Mouse (Mus musculus) left cerebral cortex, postnatal 4 days (tissue): ENCODE results near the gene Acacb. TPM values are rescaled to one million over a fixed set of nuclear protein-coding genes. Genes with fewer than 3 reads are reported as not detected.
A peak's percentile ranks its signal among the peaks of the same experiment; 100 is the strongest.

Experiments used
- DNase-seq: peaks from one replicate; pipeline ENCODE4 v3.0.0-alpha.2; 2022
- intact Hi-C: fragments of 180-260 bp; cut with DNase I; formaldehyde crosslinking; loops from one replicate; pipeline ENCODE4 v1.15.1; 2025
- total RNA-seq, 2 experiments: library from RNA; stranded (reverse); gene quantifications; 2 replicates each; pipeline ENCODE4 v1.2.3; 2021

Acacb gene
- total RNA-seq, 2 experiments from 2014 or later, result 2.4 to 3.8 TPM

DNA sequence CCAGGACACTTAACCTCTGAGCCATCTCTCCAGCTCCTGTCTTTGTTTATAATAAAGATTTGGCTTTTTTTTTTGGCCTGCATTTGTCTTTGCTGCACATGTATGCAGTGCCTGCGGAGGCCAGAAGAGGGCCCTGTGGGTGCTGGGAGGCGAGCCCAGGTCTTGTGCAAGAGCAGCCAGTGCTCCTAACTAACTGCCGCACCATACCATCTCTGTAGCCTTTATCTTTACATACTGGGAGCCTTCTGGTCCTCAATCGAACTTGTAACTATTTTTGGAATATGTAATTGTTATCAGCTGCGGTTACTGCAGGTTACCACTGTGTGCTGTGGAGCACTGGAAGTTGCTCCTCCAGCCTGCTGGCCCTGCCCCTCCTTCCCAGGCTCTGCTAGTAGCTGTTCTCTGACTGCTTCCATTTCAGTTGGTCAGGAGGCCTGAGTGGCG lies 12.2 kb upstream of the Acacb start:
- intact Hi-C loops, result no loop called here
- peak; percentile 63 for DNase-seq

GRCm38 (mm10) chr5:114135516-114135915 lies 10.8 kb upstream of the Acacb start:
- DNase-seq, result no peak
- intact Hi-C loops, result no loop called here

DNA sequence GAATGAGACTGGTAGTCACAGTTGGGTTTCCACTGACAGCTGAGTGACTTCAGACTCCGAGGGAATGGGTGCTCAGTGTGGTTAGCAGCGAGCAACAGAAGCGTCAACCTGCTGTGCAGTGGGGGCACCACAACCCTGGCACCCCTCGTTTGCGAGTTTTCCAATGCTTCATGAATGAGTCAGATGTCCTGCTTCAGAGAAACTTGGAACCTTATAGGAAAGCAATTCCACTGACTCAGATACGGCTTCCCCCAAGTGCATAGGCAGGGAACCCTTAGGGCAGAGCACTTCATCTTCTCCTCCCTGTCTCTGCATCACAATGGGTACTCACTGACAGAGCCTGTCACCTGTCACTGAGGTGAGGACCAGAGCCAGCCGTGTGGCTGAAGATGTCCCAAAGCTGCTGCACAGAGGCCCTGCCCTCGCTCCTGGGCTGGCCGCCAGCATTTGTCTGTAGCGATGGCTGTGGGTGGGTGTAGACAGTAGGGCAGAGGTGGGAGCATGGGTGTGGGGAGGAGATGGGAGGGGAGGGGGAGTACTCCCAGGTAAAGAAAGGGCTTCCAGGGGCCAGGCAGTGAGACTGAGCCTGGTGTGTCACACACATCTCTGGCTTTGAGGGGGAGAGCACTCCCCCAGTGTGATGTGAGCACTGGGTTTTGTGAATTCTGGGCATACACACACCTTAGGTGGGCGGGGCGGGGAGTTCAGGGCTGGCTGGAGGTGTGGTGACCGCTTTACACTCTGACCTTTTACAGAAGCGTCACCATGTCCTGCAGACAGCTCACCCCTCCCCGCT lies 8.7 kb upstream of the Acacb start:
- DNase-seq, result peak; percentile 34
- intact Hi-C loops, result no loop called here

DNA sequence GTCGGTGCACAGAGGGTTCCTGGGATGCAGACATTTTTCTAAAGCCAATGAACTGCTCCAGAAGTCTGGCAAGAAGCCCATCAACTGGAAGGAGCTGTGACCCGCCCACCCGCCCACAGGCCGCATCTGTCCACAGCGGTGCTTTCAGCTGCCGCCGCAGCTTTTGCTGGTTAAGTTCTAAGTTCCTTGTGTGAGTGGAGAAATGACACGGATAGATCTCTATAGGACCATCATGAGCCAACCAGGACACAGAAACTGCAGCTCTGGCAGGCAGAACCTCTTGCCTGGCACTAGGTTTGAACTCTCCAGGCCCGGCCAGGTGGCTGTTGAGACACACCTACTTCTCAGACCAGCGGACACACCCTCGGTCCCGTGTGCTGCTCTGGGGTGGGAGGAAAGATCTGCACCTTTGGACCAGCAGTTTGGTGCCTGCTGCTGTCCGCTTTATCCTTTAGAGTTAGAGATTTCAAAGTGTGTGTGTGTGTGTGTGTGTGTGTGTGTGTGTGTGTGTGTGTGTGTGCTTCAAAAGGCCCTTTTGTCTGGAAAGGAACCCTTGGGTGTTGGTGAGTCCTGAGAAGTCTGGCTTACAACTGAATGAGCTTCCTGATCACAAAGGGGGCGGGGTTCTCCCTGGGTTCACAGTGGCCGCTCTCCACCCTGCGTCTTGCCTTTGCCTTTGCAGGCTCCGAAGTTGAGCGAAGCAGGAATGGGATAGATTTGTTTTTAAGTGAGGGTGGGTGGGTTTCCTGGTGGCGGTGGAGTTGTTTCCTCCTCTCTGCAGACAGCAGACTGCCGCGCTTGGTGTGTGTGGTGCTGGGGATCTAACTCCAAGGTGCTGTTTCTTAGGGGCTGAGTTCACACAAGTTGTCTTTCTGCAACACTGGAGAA lies 7.8 kb upstream of the Acacb start:
- peak; percentile 28 for DNase-seq
- intact Hi-C loops, result no loop called here

GRCm38 (mm10) chr5:114139175-114139574 lies 7.2 kb upstream of the Acacb start:
- DNase-seq, result peak; percentile 92
- intact Hi-C loops, result no loop called here

GRCm38 (mm10) chr5:114147043-114147972 lies 973 bp downstream of the Acacb start:
- no peak for DNase-seq
- intact Hi-C loops, result no loop called here

GRCm38 (mm10) chr5:114152359-114153092 lies 6.2 kb downstream of the Acacb start:
- no peak for DNase-seq
- intact Hi-C loops, result no loop called here

GRCm38 (mm10) chr5:114153490-114153889 lies 7.2 kb downstream of the Acacb start:
- DNase-seq, result no peak
- intact Hi-C loops, result no loop called here

- intact Hi-C loops, result no loop called here
- DNase-seq, result no peak
Measured at GRCm38 (mm10) chr5:114154765-114155164, 8.4 kb downstream of the Acacb start.

- DNase-seq, result peak; percentile 64
- intact Hi-C loops, result no loop called here
Measured at GRCm38 (mm10) chr5:114155168-114155933, 9.0 kb downstream of the Acacb start.

DNA sequence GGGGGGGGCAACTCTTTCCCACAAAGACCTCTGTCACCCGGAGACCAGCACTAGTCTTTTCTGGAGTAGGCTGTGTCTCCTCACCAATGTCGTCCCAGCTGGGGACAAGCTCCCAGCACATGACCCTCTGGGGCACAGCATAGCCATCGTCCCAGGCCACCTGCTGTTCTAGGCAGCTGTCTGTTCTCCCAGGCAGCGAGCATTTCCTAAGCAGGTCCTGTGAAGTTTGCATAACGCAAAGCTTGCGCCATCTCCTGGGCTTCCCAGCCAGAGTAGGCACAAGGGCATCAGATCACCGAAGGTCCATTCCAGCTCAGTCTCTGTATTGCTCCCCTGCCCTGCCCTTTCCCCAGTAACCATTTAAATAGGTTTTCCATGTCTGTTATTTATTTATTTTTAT lies 10.9 kb downstream of the Acacb start:
- no peak for DNase-seq
- intact Hi-C loops, result no loop called here

GRCm38 (mm10) chr5:114161424-114161823 lies 15.1 kb downstream of the Acacb start:
- intact Hi-C loops, result no loop called here
- no peak for DNase-seq

DNA sequence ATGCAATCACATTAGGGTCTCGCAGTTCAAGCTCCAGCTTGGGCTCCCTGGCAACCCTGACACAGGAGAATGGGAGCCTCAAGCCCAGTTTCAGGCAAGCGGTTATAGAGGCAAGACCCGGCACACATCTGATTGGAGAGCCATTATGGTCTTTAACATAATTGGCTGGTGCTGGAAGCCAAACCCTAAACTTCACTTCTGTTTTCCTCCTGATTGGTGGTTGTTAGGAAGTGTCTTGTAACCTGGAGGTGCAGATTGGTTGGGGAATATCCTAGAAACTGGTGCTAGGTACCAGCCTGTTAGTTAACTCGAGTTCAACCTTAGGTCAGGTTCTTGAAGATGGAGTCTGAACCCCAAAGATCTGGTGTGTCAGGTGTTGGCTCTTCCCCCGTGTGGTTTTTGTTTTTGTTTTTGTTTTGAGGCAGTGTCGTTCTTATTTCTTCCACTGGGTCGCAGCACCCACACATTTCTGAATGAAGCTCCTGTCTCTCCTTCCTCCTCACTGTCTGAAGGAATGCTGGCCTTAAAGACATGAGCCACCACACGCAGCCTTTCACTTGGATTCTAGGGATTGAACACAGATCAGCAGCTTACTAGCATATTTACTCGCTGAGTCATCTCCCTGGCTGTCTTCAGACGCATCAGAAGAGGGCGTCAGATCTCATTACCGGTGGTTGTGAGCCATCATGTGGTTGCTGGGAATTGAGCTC lies 15.9 kb downstream of the Acacb start:
- no peak for DNase-seq
- intact Hi-C loops, result no loop called here

GRCm38 (mm10) chr5:114163117-114163696 lies 16.9 kb downstream of the Acacb start:
- intact Hi-C loops, result no loop called here
- DNase-seq, result no peak

GRCm38 (mm10) chr5:114170345-114170744 lies 24.0 kb downstream of the Acacb start:
- no peak for DNase-seq
- intact Hi-C loops, result no loop called here

- DNase-seq, result no peak
- intact Hi-C loops, result no loop called here
Measured at GRCm38 (mm10) chr5:114172936-114173335, 26.6 kb downstream of the Acacb start.

DNA sequence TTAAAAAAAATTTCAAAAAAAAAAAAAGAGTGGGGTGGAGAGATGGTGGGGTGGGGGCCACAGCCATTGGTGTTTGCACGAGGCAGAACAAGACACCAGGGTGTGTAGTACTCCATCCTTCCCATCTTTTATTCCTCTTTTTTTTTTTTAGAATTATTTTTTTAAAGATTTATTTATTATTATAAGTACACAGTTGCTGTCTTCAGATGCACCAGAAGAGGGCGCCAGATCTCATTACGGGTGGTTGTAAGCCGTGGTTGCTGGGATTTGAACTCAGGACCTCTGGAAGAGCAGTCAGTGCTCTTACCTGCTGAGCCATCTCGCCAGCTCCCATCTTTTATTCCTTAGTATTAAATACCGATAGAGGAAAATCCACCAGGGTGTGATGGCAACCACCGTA lies 27.1 kb downstream of the Acacb start:
- intact Hi-C loops, result no loop called here
- DNase-seq, result no peak

DNA sequence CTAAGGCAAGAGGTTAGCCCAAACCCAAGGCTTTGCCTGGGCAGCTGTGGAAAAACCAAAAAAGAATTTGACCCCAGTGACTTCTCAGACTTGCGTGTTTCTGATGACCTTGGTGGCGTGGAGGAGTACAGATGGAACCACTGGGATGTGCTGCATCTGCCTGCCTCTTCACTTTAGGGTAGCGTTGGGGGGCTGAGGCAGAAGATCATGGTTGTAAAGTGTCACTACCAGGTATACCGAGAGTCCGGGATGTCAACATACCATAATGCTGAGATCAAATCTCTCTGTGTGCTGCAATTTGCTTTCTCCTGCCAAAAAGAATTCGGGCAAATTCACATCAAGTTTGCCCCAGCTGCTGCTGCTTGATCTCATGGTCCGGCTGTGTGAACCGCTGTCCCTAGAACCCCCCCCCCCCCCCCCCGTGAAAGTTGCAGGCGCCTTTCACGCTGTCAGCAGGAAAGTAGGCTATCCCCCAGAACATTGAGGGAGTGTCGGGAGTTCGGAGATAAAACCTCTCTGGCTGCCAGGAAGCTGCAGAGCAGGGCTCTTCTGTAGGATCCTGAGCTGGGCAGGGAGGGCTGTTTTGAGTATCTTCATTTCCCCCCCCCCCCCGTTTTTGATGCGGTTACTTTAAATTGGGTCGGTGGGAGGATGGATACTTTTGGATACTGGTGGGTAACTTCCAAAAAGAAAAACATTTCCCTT lies 27.7 kb downstream of the Acacb start:
- intact Hi-C loops, result no loop called here

More for the DNA sequence above, 27.7 kb downstream of the Acacb start:
- no peak for DNase-seq
